9 mouse cellular contexts compared by ENCODE assay signal in genomic region chr9:107366644-107367043, GRCm38 (mm10). TPM values are rescaled to one million over a fixed set of nuclear protein-coding genes. Genes with fewer than 3 reads are reported as not detected.
DNase-seq lines count a peak whose midpoint lies in the region; ATAC-seq and TF ChIP-seq lines count a peak whose summit lies in the region.
"Had no signal": no experiment of that assay in that cellular context is flagged by ENCODE, and none has a peak within 500 bp of the region (broad histone marks: within the 10 kb centered on the region; RNA-seq: fewer than 3 reads in every experiment).

No protein-coding gene starts in this region.

- no peak overlapping the region for H3K4me2 ChIP-seq in hindbrain, embryonic 14.5 days (replicated peaks)
- no peak overlapping the region for H3K4me2 ChIP-seq in hindbrain, embryonic 12.5 days (replicated peaks)
- H3K4me2 ChIP-seq: lung, embryonic 15.5 days had no signal

- no peak for TF ChIP-seq EP300 in ES-Bruce4 (IDR thresholded peaks at IDR 0.05; ENCODE audit: insufficient read depth, low read depth, low read length)

- H3K4me1 ChIP-seq in hindbrain, embryonic 14.5 days (replicated peaks; ENCODE audit: control insufficient read depth, insufficient read depth, low read length), result peaks cover 17% of the 10 kb centered on the region; the same call in 1 of the 2 replicates
- peaks cover 18% of the 10 kb centered on the region for H3K4me1 ChIP-seq in hindbrain, embryonic 12.5 days
- peaks cover 7% of the 10 kb centered on the region for H3K4me1 ChIP-seq in ES-Bruce4 (ENCODE audit: control insufficient read depth, insufficient read depth, low read length)
- H3K4me1 ChIP-seq: lung, embryonic 15.5 days had no signal

- H3K4me3 ChIP-seq in hindbrain, embryonic 14.5 days (replicated peaks; ENCODE audit: low read length), result no peak overlapping the region
- H3K4me3 ChIP-seq in hindbrain, embryonic 12.5 days, result no peak overlapping the region
- no peak overlapping the region for H3K4me3 ChIP-seq in ES-Bruce4 (ENCODE audit: low read depth, low read length)
- H3K4me3 ChIP-seq: lung, embryonic 15.5 days had no signal

- no peak overlapping the region for H3K9ac ChIP-seq in hindbrain, embryonic 14.5 days
- H3K9ac ChIP-seq in hindbrain, embryonic 12.5 days, result no peak overlapping the region
- no peak overlapping the region for H3K9ac ChIP-seq in ES-Bruce4 (ENCODE audit: low read depth, poor library complexity, severe bottlenecking)
- H3K9ac ChIP-seq: lung, embryonic 15.5 days had no signal

- H3K9me3 ChIP-seq in hindbrain, embryonic 14.5 days (ENCODE audit: control insufficient read depth, low read length), result no peaks in the 10 kb centered on the region
- H3K9me3 ChIP-seq in hindbrain, embryonic 12.5 days (replicated peaks), result no peaks in the 10 kb centered on the region
- no peaks in the 10 kb centered on the region for H3K9me3 ChIP-seq in ES-Bruce4 (replicated peaks; ENCODE audit: control insufficient read depth, insufficient read depth, low read length, poor library complexity, severe bottlenecking)
- H3K9me3 ChIP-seq: lung, embryonic 15.5 days had no signal

- no peaks in the 10 kb centered on the region for H3K27me3 ChIP-seq in hindbrain, embryonic 14.5 days (ENCODE audit: control insufficient read depth, insufficient read depth, low read length)
- H3K27me3 ChIP-seq in hindbrain, embryonic 12.5 days, result peaks cover 2% of the 10 kb centered on the region; the same call in 1 of the 2 replicates
- H3K27me3 ChIP-seq in ES-Bruce4 (ENCODE audit: control insufficient read depth, insufficient read depth, low read length, poor library complexity, severe bottlenecking), result no peaks in the 10 kb centered on the region

- no peaks in the 10 kb centered on the region for H3K36me3 ChIP-seq in hindbrain, embryonic 14.5 days (replicated peaks; ENCODE audit: control insufficient read depth, insufficient read depth)
- no peaks in the 10 kb centered on the region for H3K36me3 ChIP-seq in hindbrain, embryonic 12.5 days
- H3K36me3 ChIP-seq in ES-Bruce4 (ENCODE audit: control insufficient read depth, insufficient read depth, low read length, poor library complexity, severe bottlenecking), result no peaks in the 10 kb centered on the region
- H3K36me3 ChIP-seq: lung, embryonic 15.5 days had no signal

- no peak overlapping the region for H3K27ac ChIP-seq in hindbrain, embryonic 14.5 days
- H3K27ac ChIP-seq in hindbrain, embryonic 12.5 days, result no peak overlapping the region
- no peak overlapping the region for H3K27ac ChIP-seq in ES-Bruce4 (ENCODE audit: insufficient read depth, low read length)
- H3K27ac ChIP-seq: lung, embryonic 15.5 days had no signal

- no peak for TF ChIP-seq POLR2A in ES-Bruce4 (IDR thresholded peaks at IDR 0.05; ENCODE audit: insufficient read depth, low read length)
- no peak for TF ChIP-seq POLR2A in brain, embryonic 14.5 days (IDR thresholded peaks at IDR 0.05; ENCODE audit: borderline replicate concordance, extremely low read depth, insufficient read depth, insufficient read length, poor library complexity, severe bottlenecking)

- 9% methylated on average over 3 of the region's 3 CpGs for WGBS in hindbrain, embryonic 14.5 days
- WGBS in hindbrain, embryonic 12.5 days, result 11% methylated on average over 3 of the region's 3 CpGs

- peak; percentile 56 for TF ChIP-seq CTCF in ES-Bruce4 (IDR thresholded peaks at IDR 0.05; ENCODE audit: low read depth, low read length)
- TF ChIP-seq CTCF in brain, embryonic 14.5 days (IDR thresholded peaks at IDR 0.05; ENCODE audit: borderline replicate concordance, extremely low read depth, insufficient read depth, insufficient read length), result peak; percentile 83

- ATAC-seq in hindbrain, embryonic 14.5 days (ENCODE audit: low FRiP score), result no peak
- no peak for ATAC-seq in hindbrain, embryonic 12.5 days (ENCODE audit: low FRiP score)

- peak; percentile 85 for DNase-seq in hindbrain, embryonic 14.5 days (ENCODE audit: low spot score)
- peak; percentile 66 for DNase-seq in brain, embryonic 14.5 days (ENCODE audit: low read depth)
- DNase-seq in fibroblast of lung, adult 2 months (ENCODE audit: low read depth), result peak; percentile 14
- peak; percentile 62 to 73 for DNase-seq in kidney, postnatal 4 days
- peak; percentile 55 for DNase-seq in lung, postnatal 25 days (ENCODE audit: low spot score)
- DNase-seq in testis, postnatal 10 days (ENCODE audit: low spot score), result peak; percentile 79

RNA-seq across cellular contexts. Expression of gene 6430571L13Rik, which starts 26.2 kb away (rescaled TPM):
- polyA plus RNA-seq in hindbrain, embryonic 14.5 days (2014; fragmentation: Nextera tagmentation; extraction: Ambion mirVana), result 5.4 and 5.6 TPM in 2 replicates
- 3.6 and 4.7 TPM in 2 replicates for polyA plus RNA-seq in hindbrain, embryonic 12.5 days (2016; fragmentation: Nextera tagmentation; extraction: Ambion mirVana)
- 0.30 and 0.43 TPM in 2 replicates for polyA plus RNA-seq in ES-Bruce4 (2011; ENCODE audit: insufficient read depth, insufficient read length, low read depth, missing spikeins)
- polyA plus RNA-seq in brain, embryonic 14.5 days (2012; rRNA removed), result 6.2 and 8.6 TPM in 2 replicates

RNA-seq across cellular contexts. Expression of gene Hemk1, which starts 28.5 kb away (rescaled TPM):
- polyA plus RNA-seq in hindbrain, embryonic 14.5 days (2014; fragmentation: Nextera tagmentation; extraction: Ambion mirVana), result 16.7 and 19.1 TPM in 2 replicates
- 12.1 and 14.1 TPM in 2 replicates for polyA plus RNA-seq in hindbrain, embryonic 12.5 days (2016; fragmentation: Nextera tagmentation; extraction: Ambion mirVana)
- polyA plus RNA-seq in ES-Bruce4 (2011; ENCODE audit: insufficient read depth, insufficient read length, low read depth, missing spikeins), result 8.1 and 11.0 TPM in 2 replicates
- polyA plus RNA-seq in brain, embryonic 14.5 days (2012; rRNA removed), result 29.5 and 35.9 TPM in 2 replicates

RNA-seq across cellular contexts. Expression of gene Cacna2d2, which starts 32.8 kb away (rescaled TPM):
- 6.8 and 7.7 TPM in 2 replicates for polyA plus RNA-seq in hindbrain, embryonic 14.5 days (2014; fragmentation: Nextera tagmentation; extraction: Ambion mirVana)
- polyA plus RNA-seq in hindbrain, embryonic 12.5 days (2016; fragmentation: Nextera tagmentation; extraction: Ambion mirVana), result 4.6 and 4.7 TPM in 2 replicates
- polyA plus RNA-seq in ES-Bruce4 (2011; ENCODE audit: insufficient read depth, insufficient read length, low read depth, missing spikeins), result 3.2 and 3.9 TPM in 2 replicates
- 105 and 143 TPM in 2 replicates for polyA plus RNA-seq in brain, embryonic 14.5 days (2012; rRNA removed)

Comparison
In these comparisons a context has a peak if more than half of its experiments do, and no peak if none do; other contexts are left out.
1. DNase-seq: peak in every context shown above with its lines; median percentile 85 in hindbrain, embryonic 14.5 days; 79 in testis, postnatal 10 days; 68 in kidney, postnatal 4 days; 66 in brain, embryonic 14.5 days; 55 in lung, postnatal 25 days; 14 in fibroblast of lung, adult 2 months.
2. RNA of gene Cacna2d2, which starts 32.8 kb away (polyA plus RNA-seq): 105 to 143 TPM in brain, embryonic 14.5 days; 6.8 to 7.7 TPM in hindbrain, embryonic 14.5 days, 4.6 to 4.7 TPM in hindbrain, embryonic 12.5 days and 3.2 to 3.9 TPM in ES-Bruce4; every median in the first group is over 10 times any median in the second.